In the genomic region with DNA sequence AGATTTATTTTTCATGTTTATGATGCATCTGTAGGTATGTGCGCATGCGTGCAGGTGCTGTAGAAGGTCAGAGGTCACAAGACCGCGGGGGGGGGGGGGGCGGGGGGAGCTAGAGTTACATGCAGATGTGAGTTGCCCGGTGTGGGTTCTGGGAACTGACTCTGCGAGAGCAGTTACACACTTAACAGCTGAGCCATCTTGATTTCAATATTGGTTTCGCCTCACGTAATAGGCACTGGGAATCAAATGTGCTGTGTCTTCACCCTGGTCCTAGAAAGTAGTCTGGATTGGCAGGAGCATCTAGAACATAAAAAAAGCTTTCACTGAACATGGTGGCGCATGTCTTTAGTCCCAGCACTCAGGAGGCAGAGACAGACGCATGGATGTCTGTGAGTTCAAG, we compare ENCODE assay signal across 11 mouse cellular contexts.
"Had no signal": no experiment of that assay in that cellular context is flagged by ENCODE, and none has a peak within 500 bp of the region (broad histone marks: within the 10 kb centered on the region; RNA-seq: fewer than 3 reads in every experiment).

No protein-coding gene starts in this region.

- H3K9me3 ChIP-seq: kidney, embryonic 15.5 days; limb, embryonic 13.5 days; midbrain, embryonic 10.5 days; midbrain, embryonic 15.5 days; neural tube, embryonic 13.5 days; stomach, embryonic 15.5 days had no signal

- H3K4me3 ChIP-seq: kidney, embryonic 15.5 days; limb, embryonic 13.5 days; midbrain, embryonic 15.5 days; neural tube, embryonic 13.5 days; stomach, embryonic 15.5 days had no signal

- ATAC-seq: midbrain, embryonic 15.5 days had no signal

- DNase-seq: kidney, adult 2 months; lung, adult 18-20 months; lung, postnatal 36 days; right cerebral cortex, postnatal 4 days had no signal

- H3K27me3 ChIP-seq: stomach, embryonic 15.5 days had no signal

- H3K27ac ChIP-seq: kidney, embryonic 15.5 days; limb, embryonic 13.5 days; liver, embryonic 14.5 days; stomach, embryonic 15.5 days had no signal

- H3K4me2 ChIP-seq: midbrain, embryonic 15.5 days had no signal

- H3K9ac ChIP-seq: kidney, embryonic 15.5 days; liver, embryonic 14.5 days; midbrain, embryonic 15.5 days; stomach, embryonic 15.5 days had no signal

- H3K36me3 ChIP-seq: kidney, embryonic 15.5 days; limb, embryonic 13.5 days; midbrain, embryonic 10.5 days; midbrain, embryonic 15.5 days; neural tube, embryonic 13.5 days; stomach, embryonic 15.5 days had no signal
